Mouse (Mus musculus) heart, embryonic 14.5 days (tissue): ENCODE measurements around the gene Map4k2. TPM values are rescaled to one million over a fixed set of nuclear protein-coding genes. Genes with fewer than 3 reads are reported as not detected.

Experiments used
- ATAC-seq: fragments of 200-750 bp; cut with Nextera tagmentation; 2 replicates; pipeline ENCODE4 v1.8.0; 2017; ENCODE audit warnings: low read depth, moderate TSS enrichment; ENCODE audit not compliant: insufficient number of reproducible peaks, insufficient read depth, low FRiP score
- H3K27ac ChIP-seq, 2 experiments: fragments of 200-500 bp in 1 of 2; fragments of 300-500 bp in 1 of 2; sonication (generic) in 1 of 2; replicated peaks in 1 of 2; 2 replicates each; pipeline ENCODE4 v1.5.1; 2012 to 2014; ENCODE audit warnings: low read depth in 2 of 2, low read length in 2 of 2, control low read depth in 1 of 2, mild to moderate bottlenecking in 1 of 2, mixed read lengths in 1 of 2; ENCODE audit not compliant: control insufficient read depth in 1 of 2, insufficient read depth in 1 of 2
- H3K27me3 ChIP-seq: fragments of 300-500 bp; sonication (generic); 2 replicates; pipeline ENCODE4 v1.6.1; 2014; ENCODE audit warnings: mild to moderate bottlenecking, low read length, control low read depth; ENCODE audit not compliant: control insufficient read depth, insufficient read depth
- H3K36me3 ChIP-seq: fragments of 300-500 bp; sonication (generic); 2 replicates; pipeline ENCODE4 v1.6.1; 2014; ENCODE audit warnings: mild to moderate bottlenecking, control low read depth, low read length, mixed read lengths; ENCODE audit not compliant: control insufficient read depth, insufficient read depth
- H3K4me1 ChIP-seq, 2 experiments: fragments of 200-500 bp in 1 of 2; fragments of 300-500 bp in 1 of 2; sonication (generic) in 1 of 2; 2 replicates each; pipeline ENCODE4 v1.6.1; 2012 to 2014; ENCODE audit warnings: low read length in 2 of 2, control low read depth in 1 of 2, mixed read lengths in 1 of 2; ENCODE audit not compliant: control insufficient read depth in 2 of 2, insufficient read depth in 2 of 2
- H3K4me2 ChIP-seq: fragments of 300-500 bp; sonication (generic); 2 replicates; pipeline ENCODE4 v1.6.1; 2014; ENCODE audit warnings: mild to moderate bottlenecking, low read length
- H3K4me3 ChIP-seq, 2 experiments: fragments of 200-500 bp in 1 of 2; fragments of 300-500 bp in 1 of 2; sonication (generic) in 1 of 2; 2 replicates each; pipeline ENCODE4 v1.5.1; 2012 to 2014; ENCODE audit warnings: low read length in 2 of 2, mild to moderate bottlenecking in 2 of 2, control low read depth in 1 of 2, low read depth in 1 of 2, moderate library complexity in 1 of 2; ENCODE audit not compliant: control insufficient read depth in 1 of 2, insufficient read depth in 1 of 2
- H3K9ac ChIP-seq: fragments of 300-500 bp; sonication (generic); 2 replicates; pipeline ENCODE4 v1.6.1; 2014; ENCODE audit warnings: mild to moderate bottlenecking, low read length
- H3K9me3 ChIP-seq: fragments of 300-500 bp; sonication (generic); 2 replicates; pipeline ENCODE4 v1.6.1; 2016; ENCODE audit warnings: low read length, control low read depth; ENCODE audit not compliant: control insufficient read depth
- WGBS: fragments of 180-500 bp; shearing (Covaris S2); extraction: QIAGEN DNeasy Blood & Tissue Kit; methylation state at CpG from one replicate; pipeline ENCODE4 v1.1.7; 2014; 5-methylcytosine and 5-hydroxymethylcytosine counted together
- polyA plus RNA-seq: library from polyadenylated mRNA; unstranded; fragments of >200 nt; fragmentation: Nextera tagmentation; extraction: Ambion mirVana; gene quantifications from 2 replicates; pipeline ENCODE4 v1.2.1, GENCODE M21; 2014

Gene Map4k2
- polyA plus RNA-seq, 1 experiment from 2014 or later, result 13.0 TPM

GRCm38 (mm10) chr19:6348717-6349116 lies 7.8 kb downstream of the Map4k2 start:
- H3K4me3 ChIP-seq, result no peak overlapping the region
- peak overlapping the region; percentile 42 to 72 for H3K27ac ChIP-seq
- no peak overlapping the region for H3K4me2 ChIP-seq
- no peak for ATAC-seq
- H3K27me3 ChIP-seq, result no peaks in the 10 kb centered on the region
- H3K4me1 ChIP-seq, result peaks cover 13 to 14% of the 10 kb centered on the region in 2 experiments
- WGBS, result 45% methylated on average over 9 of the region's 9 CpGs
- no peak overlapping the region; the same call in 1 of the 2 replicates for H3K9ac ChIP-seq
- H3K9me3 ChIP-seq, result no peaks in the 10 kb centered on the region
- peaks cover 55% of the 10 kb centered on the region for H3K36me3 ChIP-seq

DNA sequence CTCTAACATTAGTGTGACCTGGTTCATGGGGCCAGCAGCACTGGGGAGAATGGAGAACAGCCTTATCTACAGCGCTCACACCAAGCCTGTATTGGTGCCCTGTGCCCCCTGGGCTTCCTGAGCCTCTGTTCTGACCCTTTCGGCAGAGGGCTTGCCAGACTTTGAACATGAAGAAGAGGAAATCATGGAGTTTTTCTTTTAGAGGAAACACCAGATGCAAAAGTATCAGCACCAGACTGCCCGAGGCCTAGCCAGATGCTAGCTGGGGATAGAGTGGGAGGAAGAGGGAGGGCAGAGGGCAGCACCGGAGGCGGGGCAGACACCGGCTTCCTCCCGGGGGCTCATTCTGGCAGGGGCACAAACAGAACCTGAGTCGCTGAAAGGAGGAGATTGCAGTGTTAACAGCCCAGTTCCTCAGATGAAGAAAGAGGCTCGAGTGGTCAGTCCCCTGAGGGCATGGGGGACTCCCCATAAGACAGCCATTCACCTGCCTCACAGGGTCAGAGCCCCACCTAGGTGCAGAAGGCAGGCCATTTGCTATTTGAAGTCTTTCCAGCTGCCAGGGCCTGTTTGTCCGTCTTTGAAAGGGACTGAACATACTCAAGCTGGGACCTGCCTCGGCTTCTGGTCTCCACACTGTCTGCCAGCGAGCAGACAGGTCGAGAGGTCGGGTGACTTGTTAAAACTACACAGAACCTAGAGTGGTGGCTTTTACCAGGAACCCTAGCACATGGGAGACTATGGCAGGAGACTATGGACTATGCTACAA lies 8.5 kb downstream of the Map4k2 start:
- H3K36me3 ChIP-seq, result peaks cover 55% of the 10 kb centered on the region
- H3K4me3 ChIP-seq, result no peak overlapping the region
- peak; percentile 48 for ATAC-seq
- H3K27ac ChIP-seq, result peak overlapping the region; percentile 50 to 72
- H3K27me3 ChIP-seq, result no peaks in the 10 kb centered on the region
- 38% methylated on average over 14 of the region's 14 CpGs for WGBS
- 0 out of 2 replicates have a peak overlapping the region, but pooled peaks have one; percentile 8 for H3K4me2 ChIP-seq
- H3K9me3 ChIP-seq, result no peaks in the 10 kb centered on the region
- no peak overlapping the region; the same call in 1 of the 2 replicates for H3K9ac ChIP-seq
- H3K4me1 ChIP-seq, result peaks cover 13 to 14% of the 10 kb centered on the region in 2 experiments

GRCm38 (mm10) chr19:6351431-6352106 lies 10.6 kb downstream of the Map4k2 start:
- Histone ChIP-seq H3K27ac (no peak overlapping the region), H3K27me3 (no peaks in the 10 kb centered on the region), H3K9me3 (no peaks in the 10 kb centered on the region), H3K4me2 (no peak overlapping the region), H3K36me3 (peaks cover 43% of the 10 kb centered on the region), H3K9ac (no peak overlapping the region), H3K4me1 (peaks cover 13 to 14% of the 10 kb centered on the region in 2 experiments), H3K4me3 (no peak overlapping the region)
- ATAC-seq, result no peak
- 52% methylated on average over 14 of the region's 14 CpGs for WGBS

DNA sequence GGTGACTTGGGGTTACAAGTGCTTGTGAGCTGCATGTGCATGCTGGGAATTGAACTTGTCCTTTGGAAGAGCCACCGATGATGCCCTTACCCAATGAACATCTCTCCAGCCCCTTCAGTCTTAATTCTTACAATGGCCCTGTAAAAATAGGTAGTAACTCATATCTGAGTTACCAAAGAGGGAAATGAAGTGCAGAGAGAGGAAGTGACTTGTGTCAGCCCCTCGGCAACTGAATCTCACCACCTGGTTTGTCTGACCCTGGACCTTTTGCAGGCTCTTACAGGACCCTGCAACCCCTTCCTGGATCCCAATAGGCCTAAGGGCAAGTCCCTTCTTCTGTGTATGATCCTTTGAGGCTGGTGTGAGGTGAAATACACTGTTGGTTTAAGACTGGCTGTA lies 11.2 kb downstream of the Map4k2 start:
- 83% methylated on average over 2 of the region's 2 CpGs for WGBS
- no peak for ATAC-seq

DNA sequence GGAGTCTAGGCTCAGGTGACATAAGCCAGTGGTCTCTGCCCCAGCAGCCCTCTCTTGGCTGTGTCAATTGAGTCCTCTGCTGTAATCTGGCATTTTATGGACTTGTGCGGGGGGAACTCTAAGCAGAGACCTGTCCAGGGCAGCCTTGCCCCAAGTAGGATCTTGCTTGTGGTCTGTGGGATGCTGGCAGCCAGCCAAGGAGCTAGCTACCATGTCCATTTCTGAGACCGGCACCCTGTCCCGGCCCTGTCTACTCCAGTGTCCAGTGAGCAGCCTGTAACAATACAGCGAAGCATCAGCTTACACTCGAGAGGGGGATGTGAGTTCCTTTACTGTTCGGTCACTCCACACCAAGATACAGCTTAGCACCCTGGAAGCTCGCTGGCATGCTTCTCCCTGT lies 13.1 kb downstream of the Map4k2 start:
- Histone ChIP-seq H3K27me3 (no peaks in the 10 kb centered on the region), H3K4me2 (no peak overlapping the region), H3K4me1 (peaks cover 9 to 11% of the 10 kb centered on the region in 2 experiments), H3K36me3 (peaks cover 32% of the 10 kb centered on the region), H3K27ac (no peak overlapping the region), H3K4me3 (no peak overlapping the region), H3K9ac (no peak overlapping the region), H3K9me3 (no peaks in the 10 kb centered on the region)
- WGBS, result 62% methylated on average over 7 of the region's 7 CpGs
- ATAC-seq, result no peak

More for the DNA sequence above, 11.2 kb downstream of the Map4k2 start:
- no peak overlapping the region for H3K9ac ChIP-seq
- H3K36me3 ChIP-seq, result peaks cover 38% of the 10 kb centered on the region
- H3K27me3 ChIP-seq, result no peaks in the 10 kb centered on the region
- no peak overlapping the region for H3K4me3 ChIP-seq
- H3K4me2 ChIP-seq, result no peak overlapping the region
- peaks cover 13 to 14% of the 10 kb centered on the region in 2 experiments for H3K4me1 ChIP-seq
- H3K27ac ChIP-seq, result no peak overlapping the region
- no peaks in the 10 kb centered on the region for H3K9me3 ChIP-seq

DNA sequence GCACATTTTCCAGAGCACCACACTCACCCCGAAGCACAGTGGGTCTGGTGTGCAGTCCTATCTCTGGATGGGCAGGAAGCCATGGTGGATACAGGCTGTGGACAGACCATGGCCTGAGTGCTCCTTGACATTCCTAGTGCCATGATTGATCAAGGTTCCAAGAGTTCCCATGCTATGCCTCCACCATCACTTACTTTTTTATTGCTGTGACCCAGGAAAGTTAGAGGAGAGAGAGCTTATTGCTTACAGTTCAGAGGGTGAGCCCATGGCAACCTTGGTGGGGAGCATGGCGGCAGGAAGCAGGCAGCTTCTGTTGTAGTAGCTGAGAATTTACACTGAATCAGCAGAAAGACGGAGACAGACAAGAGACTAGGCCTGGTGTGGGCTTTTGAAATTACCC lies 20.4 kb downstream of the Map4k2 start:
- Histone ChIP-seq H3K36me3 (peaks cover 32% of the 10 kb centered on the region), H3K4me2 (no peak overlapping the region), H3K4me1 (peaks cover 0 to 15% of the 10 kb centered on the region in 2 experiments; a peak in 2 of 4 replicates), H3K27ac (no peak overlapping the region), H3K9ac (no peak overlapping the region), H3K27me3 (no peaks in the 10 kb centered on the region), H3K9me3 (no peaks in the 10 kb centered on the region), H3K4me3 (no peak overlapping the region)
- 84% methylated on average over 3 of the region's 3 CpGs for WGBS
- ATAC-seq, result no peak

- no peak for ATAC-seq
- H3K9ac ChIP-seq, result peak overlapping the region; percentile 98
- peaks cover 50% of the 10 kb centered on the region for H3K36me3 ChIP-seq
- peak overlapping the region; percentile 62 for H3K4me2 ChIP-seq
- WGBS, result 2% methylated on average over 11 of the region's 11 CpGs
- no peaks in the 10 kb centered on the region for H3K27me3 ChIP-seq
- peak overlapping the region; percentile 50 to 92 for H3K4me3 ChIP-seq
- H3K27ac ChIP-seq, result peak overlapping the region; percentile 18 to 51
- H3K9me3 ChIP-seq, result no peaks in the 10 kb centered on the region
- H3K4me1 ChIP-seq, result peaks cover 0 to 15% of the 10 kb centered on the region in 2 experiments; a peak in 2 of 4 replicates
Measured at GRCm38 (mm10) chr19:6363091-6363410, 22.1 kb downstream of the Map4k2 start.
